Mouse (Mus musculus) myocyte (in vitro differentiated cells): ENCODE measurements around the gene Pdzrn4. TPM values are rescaled to one million over a fixed set of nuclear protein-coding genes. Genes with fewer than 3 reads are reported as not detected.

ENCODE experiments used
- H3K27me3 ChIP-seq: one replicate; pipeline ENCODE4 v1.6.1; 2011; ENCODE audit not compliant: control insufficient read depth, insufficient read depth, insufficient read length
- H3K36me3 ChIP-seq: one replicate; pipeline ENCODE4 v1.6.1; 2011; ENCODE audit not compliant: control insufficient read depth, insufficient read depth
- H3K4me2 ChIP-seq: one replicate; pipeline ENCODE4 v1.6.1; 2011; ENCODE audit warnings: low read depth, control low read depth
- H3K4me3 ChIP-seq: one replicate; pipeline ENCODE4 v1.5.1; 2011; ENCODE audit warnings: mild to moderate bottlenecking, control low read depth, moderate library complexity
- H3K79me2 ChIP-seq: one replicate; pipeline ENCODE4 v1.6.1; 2011; ENCODE audit not compliant: control insufficient read depth, insufficient read depth
- H3ac ChIP-seq: one replicate; pipeline ENCODE4 v1.6.1; 2011; ENCODE audit not compliant: control insufficient read depth, insufficient read length
- CEBPB ChIP-seq: IDR thresholded peaks from 2 replicates; pipeline ENCODE4 v1.6.1; 2011; ENCODE audit warnings: mild to moderate bottlenecking, moderate library complexity; ENCODE audit not compliant: poor library complexity, insufficient read depth, severe bottlenecking
- E2F4 ChIP-seq: IDR thresholded peaks from one replicate; pipeline ENCODE4 v1.6.1; 2011; ENCODE audit warnings: mild to moderate bottlenecking, control low read depth, moderate library complexity; ENCODE audit not compliant: insufficient read depth
- MAX ChIP-seq: IDR thresholded peaks from one replicate; pipeline ENCODE4 v1.6.1; 2011; ENCODE audit warnings: low read depth, mild to moderate bottlenecking, control low read depth
- MYOD1 ChIP-seq, 3 experiments: IDR thresholded peaks; one replicate each; pipeline ENCODE4 v1.6.1; 2011; ENCODE audit warnings: control low read depth in 2 of 3, low read depth in 2 of 3, mild to moderate bottlenecking in 2 of 3, moderate library complexity in 1 of 3; ENCODE audit not compliant: insufficient read length in 2 of 3, control insufficient read depth in 1 of 3
- MYOG ChIP-seq, 3 experiments: IDR thresholded peaks; one replicate each; pipeline ENCODE4 v1.6.1; 2011; ENCODE audit warnings: control low read depth in 2 of 3, low read depth in 2 of 3, mild to moderate bottlenecking in 2 of 3; ENCODE audit not compliant: insufficient read length in 2 of 3, control insufficient read depth in 1 of 3, insufficient read depth in 1 of 3
- POLR2A ChIP-seq: IDR thresholded peaks from one replicate; pipeline ENCODE4 v1.6.1; 2011; ENCODE audit warnings: low read depth, mild to moderate bottlenecking, control low read depth, moderate library complexity; ENCODE audit not compliant: insufficient read length
- POLR2AphosphoS2 ChIP-seq: IDR thresholded peaks from one replicate; pipeline ENCODE4 v1.6.1; 2011; ENCODE audit warnings: low read depth, control low read depth; ENCODE audit not compliant: insufficient read length
- REST ChIP-seq: IDR thresholded peaks from one replicate; pipeline ENCODE4 v1.6.1; 2011; ENCODE audit warnings: mild to moderate bottlenecking, control low read depth, moderate library complexity; ENCODE audit not compliant: insufficient read depth, insufficient read length
- SRF ChIP-seq: IDR thresholded peaks from one replicate; pipeline ENCODE4 v1.6.1; 2011; ENCODE audit warnings: low read depth; ENCODE audit not compliant: control insufficient read depth, insufficient read length
- TCF12 ChIP-seq: IDR thresholded peaks from one replicate; pipeline ENCODE4 v1.6.1; 2011; ENCODE audit warnings: mild to moderate bottlenecking, control low read depth; ENCODE audit not compliant: poor library complexity, insufficient read depth, severe bottlenecking
- TCF3 ChIP-seq: IDR thresholded peaks from one replicate; pipeline ENCODE4 v1.6.1; 2011; ENCODE audit warnings: low read depth, control low read depth; ENCODE audit not compliant: insufficient read length
- USF1 ChIP-seq: IDR thresholded peaks from one replicate; pipeline ENCODE4 v1.6.1; 2011; ENCODE audit warnings: low read depth, mild to moderate bottlenecking, control low read depth, moderate library complexity
- polyA plus RNA-seq: library from polyadenylated mRNA; unstranded; fragments of >200 nt; fragmentation: generic; extraction: Trizol; gene quantifications from one replicate; pipeline ENCODE4 v1.2.1, GENCODE M21; 2012; ENCODE audit warnings: missing spikeins

Pdzrn4 gene
- polyA plus RNA-seq, 1 experiment = 0.07 TPM

DNA sequence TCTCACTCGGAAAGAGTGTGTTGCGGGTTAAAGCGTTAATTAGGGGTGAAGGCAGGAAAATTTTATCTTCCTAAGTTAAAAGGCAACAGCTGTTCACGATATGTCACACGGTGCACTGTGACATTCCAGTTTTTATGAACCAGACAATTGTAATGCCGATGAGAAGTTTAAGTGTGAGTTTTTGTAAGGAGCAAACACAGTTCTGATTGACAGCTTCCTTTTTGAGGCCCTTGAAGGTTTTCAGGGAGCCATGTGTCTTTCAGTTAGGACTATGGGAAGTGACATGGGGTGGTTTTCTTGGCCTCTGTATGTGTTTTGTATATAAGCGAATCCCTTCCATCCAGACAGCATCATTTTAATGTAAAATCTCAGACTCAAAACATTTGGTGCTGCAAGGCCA lies 20.0 kb downstream of the Pdzrn4 start:
- TF ChIP-seq TCF12 = no peak
- TF ChIP-seq REST = no peak
- no peak for TF ChIP-seq TCF3
- no peak for TF ChIP-seq E2F4
- TF ChIP-seq MYOG (IDR thresholded peaks at IDR 0.05; ENCODE audit: control insufficient read depth in 1 of 3, insufficient read depth in 1 of 3, insufficient read length in 2 of 3, low read depth in 2 of 3) = no peak
- TF ChIP-seq POLR2A = no peak
- TF ChIP-seq SRF = no peak
- TF ChIP-seq POLR2AphosphoS2 = no peak
- no peak for TF ChIP-seq CEBPB
- TF ChIP-seq MAX = no peak
- no peak for TF ChIP-seq MYOD1 (IDR thresholded peaks at IDR 0.05; ENCODE audit: control insufficient read depth in 1 of 3, insufficient read length in 2 of 3, low read depth in 2 of 3)
- no peak for TF ChIP-seq USF1
- H3K36me3 ChIP-seq = no peaks in the 10 kb centered on the region
- no peak overlapping the region for H3K4me3 ChIP-seq
- H3ac ChIP-seq = no peak overlapping the region
- no peaks in the 10 kb centered on the region for H3K79me2 ChIP-seq
- H3K27me3 ChIP-seq = no peaks in the 10 kb centered on the region
- no peak overlapping the region for H3K4me2 ChIP-seq

DNA sequence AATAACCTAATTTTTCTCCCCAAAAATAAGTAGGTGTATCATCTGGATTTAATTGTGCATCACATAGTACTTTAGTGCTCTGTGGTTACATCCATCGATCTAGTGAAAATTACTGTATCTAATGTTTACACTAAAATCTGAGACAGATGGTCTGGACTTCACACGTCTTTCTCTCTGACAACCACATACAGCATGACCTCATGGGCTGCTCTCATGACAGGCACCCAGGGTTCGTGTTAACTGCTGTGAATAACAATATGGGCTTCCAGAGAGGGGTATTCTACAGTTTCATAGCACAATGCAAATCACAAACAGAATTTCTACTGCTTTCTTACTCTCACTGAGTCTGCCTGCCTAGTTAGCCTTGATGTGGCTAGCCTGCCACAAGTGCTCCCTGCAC lies 20.4 kb downstream of the Pdzrn4 start:
- Histone ChIP-seq H3K36me3 (no peaks in the 10 kb centered on the region), H3K4me3 (no peak overlapping the region), H3K4me2 (no peak overlapping the region), H3K27me3 (no peaks in the 10 kb centered on the region), H3ac (no peak overlapping the region), H3K79me2 (no peaks in the 10 kb centered on the region)
- TF ChIP-seq E2F4 (no peak), MYOD1 (IDR thresholded peaks at IDR 0.05; ENCODE audit: control insufficient read depth in 1 of 3, insufficient read length in 2 of 3, low read depth in 2 of 3) (no peak), TCF12 (no peak), MAX (no peak), MYOG (IDR thresholded peaks at IDR 0.05; ENCODE audit: control insufficient read depth in 1 of 3, insufficient read depth in 1 of 3, insufficient read length in 2 of 3, low read depth in 2 of 3) (no peak), POLR2AphosphoS2 (no peak), POLR2A (no peak)

DNA sequence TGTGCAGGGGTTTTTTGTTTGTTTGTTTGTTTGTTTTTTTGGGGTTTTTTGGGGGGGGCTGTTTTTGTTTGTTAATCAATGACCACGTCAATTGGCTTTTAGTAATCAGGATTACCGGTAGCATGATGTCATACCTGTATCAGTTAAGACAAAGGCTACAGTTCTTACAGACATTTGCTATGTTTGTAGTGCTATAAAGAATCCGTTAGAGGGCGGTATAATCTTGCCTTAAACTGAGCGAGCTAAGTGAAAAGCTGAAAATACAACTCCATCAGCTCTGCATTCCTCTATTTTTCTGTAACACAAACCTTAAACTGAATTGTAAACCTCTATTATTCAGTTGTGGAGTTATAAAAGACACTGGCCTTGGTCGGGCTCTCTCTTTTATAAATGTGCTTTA lies 37.9 kb downstream of the Pdzrn4 start:
- Histone ChIP-seq H3K36me3 (no peaks in the 10 kb centered on the region), H3K79me2 (no peaks in the 10 kb centered on the region), H3ac (no peak overlapping the region), H3K4me3 (no peak overlapping the region), H3K4me2 (no peak overlapping the region), H3K27me3 (no peaks in the 10 kb centered on the region)
- TF ChIP-seq REST (no peak), POLR2A (no peak), TCF3 (no peak), USF1 (no peak), MYOD1 (IDR thresholded peaks at IDR 0.05; ENCODE audit: control insufficient read depth in 1 of 3, insufficient read length in 2 of 3, low read depth in 2 of 3) (no peak), SRF (no peak), E2F4 (no peak), POLR2AphosphoS2 (no peak), MYOG (IDR thresholded peaks at IDR 0.05; ENCODE audit: control insufficient read depth in 1 of 3, insufficient read depth in 1 of 3, insufficient read length in 2 of 3, low read depth in 2 of 3) (no peak), TCF12 (no peak), MAX (no peak), CEBPB (no peak)

DNA sequence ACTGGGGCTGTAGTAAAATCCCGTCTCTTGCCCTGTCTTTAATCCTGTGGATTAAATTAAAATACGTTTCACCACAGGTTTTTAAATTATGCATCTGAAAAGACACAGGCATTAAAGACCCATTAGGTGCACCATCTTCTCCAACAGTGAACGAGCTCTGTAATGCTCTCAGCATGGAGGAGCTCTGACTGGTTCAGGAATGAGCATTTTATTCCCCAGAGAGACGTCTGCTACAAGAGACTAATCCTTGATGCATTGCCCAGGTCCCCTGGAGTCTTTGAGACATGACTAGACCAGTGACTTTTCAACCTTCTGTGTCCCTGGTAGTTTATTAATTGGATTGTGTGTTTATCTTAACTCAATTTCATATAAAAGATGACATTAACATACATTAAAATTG lies 38.6 kb downstream of the Pdzrn4 start:
- H3K79me2 ChIP-seq = no peaks in the 10 kb centered on the region
- TF ChIP-seq CEBPB (no peak), MAX (no peak), TCF12 (no peak), USF1 (no peak), REST (no peak), MYOG (IDR thresholded peaks at IDR 0.05; ENCODE audit: control insufficient read depth in 1 of 3, insufficient read depth in 1 of 3, insufficient read length in 2 of 3, low read depth in 2 of 3) (no peak), POLR2AphosphoS2 (no peak), MYOD1 (IDR thresholded peaks at IDR 0.05; ENCODE audit: control insufficient read depth in 1 of 3, insufficient read length in 2 of 3, low read depth in 2 of 3) (no peak), SRF (no peak), E2F4 (no peak)

More for the DNA sequence above, 38.6 kb downstream of the Pdzrn4 start:
- no peaks in the 10 kb centered on the region for H3K27me3 ChIP-seq
- H3K4me2 ChIP-seq = no peak overlapping the region
- H3ac ChIP-seq = no peak overlapping the region
- no peaks in the 10 kb centered on the region for H3K36me3 ChIP-seq
- H3K4me3 ChIP-seq = no peak overlapping the region
